Mouse (Mus musculus) spleen, adult 12 weeks (tissue): ENCODE results near the gene Mboat2.

Experiments used
- DNase-seq: peaks from one replicate; pipeline ENCODE4 v3.0.0; 2022; ENCODE audit warnings: low spot score

Gene Mboat2

GRCm38 (mm10) chr12:24830766-24831152 is at the start of gene Mboat2:
Mboat2 (plus strand) TSS chr12:24830879.
- DNase-seq = peak; percentile 39

- DNase-seq = no peak
Observed at GRCm38 (mm10) chr12:24783735-24784134, 46.9 kb upstream of the Mboat2 start.

- DNase-seq = no peak
Observed at GRCm38 (mm10) chr12:24785882-24786281, 44.8 kb upstream of the Mboat2 start.

- no peak for DNase-seq
Observed at GRCm38 (mm10) chr12:24786316-24786715, 44.4 kb upstream of the Mboat2 start.

GRCm38 (mm10) chr12:24789659-24790058 is 41.0 kb upstream of the Mboat2 start:
- no peak for DNase-seq

GRCm38 (mm10) chr12:24811230-24811629 is 19.4 kb upstream of the Mboat2 start:
- no peak for DNase-seq

GRCm38 (mm10) chr12:24811906-24812305 is 18.8 kb upstream of the Mboat2 start:
- DNase-seq = no peak

GRCm38 (mm10) chr12:24822831-24823230 is 7.8 kb upstream of the Mboat2 start:
- no peak for DNase-seq

GRCm38 (mm10) chr12:24823636-24824354 is 6.9 kb upstream of the Mboat2 start:
- no peak for DNase-seq

GRCm38 (mm10) chr12:24830086-24830485 is 593 bp upstream of the Mboat2 start:
- no peak for DNase-seq

- peak; percentile 70 for DNase-seq
Observed at GRCm38 (mm10) chr12:24831153-24831963, 679 bp downstream of the Mboat2 start.

GRCm38 (mm10) chr12:24831964-24832427 is 1.3 kb downstream of the Mboat2 start:
- DNase-seq = no peak

GRCm38 (mm10) chr12:24832438-24832837 is 1.8 kb downstream of the Mboat2 start:
- DNase-seq = no peak

GRCm38 (mm10) chr12:24837947-24838346 is 7.3 kb downstream of the Mboat2 start:
- no peak for DNase-seq

- no peak for DNase-seq
Observed at GRCm38 (mm10) chr12:24841115-24841879, 10.6 kb downstream of the Mboat2 start.

- no peak for DNase-seq
Observed at GRCm38 (mm10) chr12:24842299-24842910, 11.7 kb downstream of the Mboat2 start.

- no peak for DNase-seq
Observed at GRCm38 (mm10) chr12:24843395-24844072, 12.9 kb downstream of the Mboat2 start.

GRCm38 (mm10) chr12:24845344-24845743 is 14.7 kb downstream of the Mboat2 start:
- no peak for DNase-seq

- no peak for DNase-seq
Observed at GRCm38 (mm10) chr12:24848107-24848506, 17.4 kb downstream of the Mboat2 start.

GRCm38 (mm10) chr12:24857354-24857753 is 26.7 kb downstream of the Mboat2 start:
- no peak for DNase-seq

GRCm38 (mm10) chr12:24859357-24859756 is 28.7 kb downstream of the Mboat2 start:
- no peak for DNase-seq
